Mouse (Mus musculus): ENCODE data around the gene Bbs9. TPM values are rescaled to one million over a fixed set of nuclear protein-coding genes. Genes with fewer than 3 reads are reported as not detected.
"Not testable (repeated sequence)": the region's sequence is repeated elsewhere in the genome, so short reads cannot be mapped to it uniquely, and the experiment has no call there.

Gene Bbs9
- total RNA-seq, 1 experiment from 2014 or later, result 27.1 TPM

GRCm38 (mm10) chr9:22708970-22709726, 233.6 kb downstream of the Bbs9 start:
- no peak for ATAC-seq (ENCODE audit: extremely low read depth, insufficient number of reproducible peaks, low FRiP score, poor library complexity, severe bottlenecking)

GRCm38 (mm10) chr9:22710032-22710431, 234.5 kb downstream of the Bbs9 start:
- ATAC-seq (ENCODE audit: extremely low read depth, insufficient number of reproducible peaks, low FRiP score, poor library complexity, severe bottlenecking), result no peak

GRCm38 (mm10) chr9:22711339-22711738, 235.8 kb downstream of the Bbs9 start:
- ATAC-seq (ENCODE audit: extremely low read depth, insufficient number of reproducible peaks, low FRiP score, poor library complexity, severe bottlenecking), result no peak

- ATAC-seq (ENCODE audit: extremely low read depth, insufficient number of reproducible peaks, low FRiP score, poor library complexity, severe bottlenecking), result no peak
Observed at GRCm38 (mm10) chr9:22712743-22713142, 237.2 kb downstream of the Bbs9 start.

- not testable (repeated sequence) for ATAC-seq (ENCODE audit: extremely low read depth, insufficient number of reproducible peaks, low FRiP score, poor library complexity, severe bottlenecking)
Observed at GRCm38 (mm10) chr9:22713286-22713685, 237.8 kb downstream of the Bbs9 start.

- no peak for ATAC-seq (ENCODE audit: extremely low read depth, insufficient number of reproducible peaks, low FRiP score, poor library complexity, severe bottlenecking)
Observed at GRCm38 (mm10) chr9:22717583-22717982, 242.1 kb downstream of the Bbs9 start.

GRCm38 (mm10) chr9:22718174-22718823, 242.8 kb downstream of the Bbs9 start:
- no peak for ATAC-seq (ENCODE audit: extremely low read depth, insufficient number of reproducible peaks, low FRiP score, poor library complexity, severe bottlenecking)

- no peak for ATAC-seq (ENCODE audit: extremely low read depth, insufficient number of reproducible peaks, low FRiP score, poor library complexity, severe bottlenecking)
Observed at GRCm38 (mm10) chr9:22732646-22733045, 257.1 kb downstream of the Bbs9 start.

GRCm38 (mm10) chr9:22734954-22735353, 259.4 kb downstream of the Bbs9 start:
- no peak for ATAC-seq (ENCODE audit: extremely low read depth, insufficient number of reproducible peaks, low FRiP score, poor library complexity, severe bottlenecking)

GRCm38 (mm10) chr9:22735385-22735784, 259.9 kb downstream of the Bbs9 start:
- ATAC-seq (ENCODE audit: extremely low read depth, insufficient number of reproducible peaks, low FRiP score, poor library complexity, severe bottlenecking), result no peak

- no peak for ATAC-seq (ENCODE audit: extremely low read depth, insufficient number of reproducible peaks, low FRiP score, poor library complexity, severe bottlenecking)
Observed at GRCm38 (mm10) chr9:22737893-22738292, 262.4 kb downstream of the Bbs9 start.

- no peak for ATAC-seq (ENCODE audit: extremely low read depth, insufficient number of reproducible peaks, low FRiP score, poor library complexity, severe bottlenecking)
Observed at GRCm38 (mm10) chr9:22738861-22739260, 263.3 kb downstream of the Bbs9 start.

GRCm38 (mm10) chr9:22741967-22742366, 266.5 kb downstream of the Bbs9 start:
- ATAC-seq (ENCODE audit: extremely low read depth, insufficient number of reproducible peaks, low FRiP score, poor library complexity, severe bottlenecking), result no peak

GRCm38 (mm10) chr9:22748617-22749016, 273.1 kb downstream of the Bbs9 start:
- ATAC-seq (ENCODE audit: extremely low read depth, insufficient number of reproducible peaks, low FRiP score, poor library complexity, severe bottlenecking), result no peak

GRCm38 (mm10) chr9:22750779-22751545, 275.4 kb downstream of the Bbs9 start:
- no peak for ATAC-seq (ENCODE audit: extremely low read depth, insufficient number of reproducible peaks, low FRiP score, poor library complexity, severe bottlenecking)

- no peak for ATAC-seq (ENCODE audit: extremely low read depth, insufficient number of reproducible peaks, low FRiP score, poor library complexity, severe bottlenecking)
Observed at GRCm38 (mm10) chr9:22751546-22751929, 276.0 kb downstream of the Bbs9 start.

- no peak for ATAC-seq (ENCODE audit: extremely low read depth, insufficient number of reproducible peaks, low FRiP score, poor library complexity, severe bottlenecking)
Observed at GRCm38 (mm10) chr9:22754081-22754672, 278.7 kb downstream of the Bbs9 start.

GRCm38 (mm10) chr9:22758487-22758886, 283.0 kb downstream of the Bbs9 start:
- ATAC-seq (ENCODE audit: extremely low read depth, insufficient number of reproducible peaks, low FRiP score, poor library complexity, severe bottlenecking), result no peak

- ATAC-seq (ENCODE audit: extremely low read depth, insufficient number of reproducible peaks, low FRiP score, poor library complexity, severe bottlenecking), result no peak
Observed at GRCm38 (mm10) chr9:22759241-22759640, 283.7 kb downstream of the Bbs9 start.

Measured in neutrophil, adult 5-6 weeks (primary cell).